Mouse (Mus musculus): ENCODE measurements at regions not wholly inside any gene's neighbourhood (a gene's known extent, or its start where the extent isn't known, plus 50 kb on each side); places are given as distances from the start of the nearest gene placed in this dataset.

GRCm38 (mm10) chr13:46222031-46222430 lies 51.5 kb upstream of the Stmnd1 start:
- no peak overlapping the region for H3K4me2 ChIP-seq
- no peak overlapping the region for H3K4me3 ChIP-seq
- no peak overlapping the region for H3K27ac ChIP-seq
- ATAC-seq (ENCODE audit: borderline replicate concordance, extremely low read depth, low FRiP score, low TSS enrichment): no peak
- no peaks in the 10 kb centered on the region for H3K9me3 ChIP-seq
- no peaks in the 10 kb centered on the region for H3K27me3 ChIP-seq
- 57% methylated on average over 7 of the region's 7 CpGs for WGBS
- H3K36me3 ChIP-seq: no peaks in the 10 kb centered on the region
- no peak overlapping the region for H3K9ac ChIP-seq
- peaks cover 3% of the 10 kb centered on the region; the same call in 1 of the 2 replicates for H3K4me1 ChIP-seq

DNA sequence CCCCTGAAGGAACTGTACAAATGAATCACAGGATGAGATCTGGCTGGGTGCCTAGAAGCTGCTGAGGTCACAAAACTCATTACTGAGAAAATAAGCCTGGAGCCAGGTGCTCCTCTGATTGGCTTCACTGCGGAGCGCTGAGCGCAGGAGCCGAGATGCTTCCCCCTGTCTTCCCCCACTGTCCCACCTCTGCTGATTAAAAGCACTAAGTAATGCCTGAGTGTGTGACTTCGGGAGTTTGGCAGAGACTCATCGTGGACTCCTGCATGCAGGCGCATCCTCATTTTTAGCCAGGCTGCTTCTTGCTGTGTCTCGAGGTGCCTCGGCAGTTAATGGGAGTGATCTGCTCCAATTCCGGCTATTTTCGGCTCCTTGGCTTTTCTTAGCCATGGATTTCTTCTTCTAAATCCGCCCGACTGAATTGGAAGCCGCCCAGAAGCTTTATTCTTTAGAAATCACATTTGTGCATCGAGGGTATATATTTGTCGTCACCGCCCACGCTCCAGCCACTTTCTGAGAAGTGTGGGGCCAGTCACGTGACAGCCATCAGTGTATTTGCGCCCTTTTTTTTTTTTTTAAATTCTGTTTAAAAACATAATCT lies 55.3 kb upstream of the Stmnd1 start:
- H3K9me3 ChIP-seq: no peaks in the 10 kb centered on the region
- no peak for ATAC-seq (ENCODE audit: borderline replicate concordance, extremely low read depth, low FRiP score, low TSS enrichment)
- H3K27ac ChIP-seq: no peak overlapping the region
- no peak overlapping the region for H3K9ac ChIP-seq
- 54% methylated on average over 20 of the region's 20 CpGs for WGBS
- H3K4me2 ChIP-seq: peak overlapping the region; percentile 41
- H3K36me3 ChIP-seq: no peaks in the 10 kb centered on the region
- peaks cover 3% of the 10 kb centered on the region; the same call in 1 of the 2 replicates for H3K4me1 ChIP-seq
- peak overlapping the region; percentile 1; the same call in 1 of the 2 replicates for H3K4me3 ChIP-seq
- no peaks in the 10 kb centered on the region for H3K27me3 ChIP-seq

- no peak for ATAC-seq (ENCODE audit: borderline replicate concordance, extremely low read depth, low FRiP score, low TSS enrichment)
- Histone ChIP-seq H3K27me3 (no peaks in the 10 kb centered on the region), H3K9me3 (no peaks in the 10 kb centered on the region), H3K36me3 (no peaks in the 10 kb centered on the region), H3K9ac (no peak overlapping the region), H3K4me3 (no peak overlapping the region), H3K4me2 (no peak overlapping the region), H3K4me1 (peaks cover 3% of the 10 kb centered on the region; the same call in 1 of the 2 replicates), H3K27ac (no peak overlapping the region)
- 75% methylated on average over 9 of the region's 9 CpGs for WGBS
Observed at GRCm38 (mm10) chr13:46216954-46217838, 56.3 kb upstream of the Stmnd1 start.

- no peaks in the 10 kb centered on the region for H3K27me3 ChIP-seq
Observed at GRCm38 (mm10) chr13:46203551-46203950, 70.0 kb upstream of the Stmnd1 start.

DNA sequence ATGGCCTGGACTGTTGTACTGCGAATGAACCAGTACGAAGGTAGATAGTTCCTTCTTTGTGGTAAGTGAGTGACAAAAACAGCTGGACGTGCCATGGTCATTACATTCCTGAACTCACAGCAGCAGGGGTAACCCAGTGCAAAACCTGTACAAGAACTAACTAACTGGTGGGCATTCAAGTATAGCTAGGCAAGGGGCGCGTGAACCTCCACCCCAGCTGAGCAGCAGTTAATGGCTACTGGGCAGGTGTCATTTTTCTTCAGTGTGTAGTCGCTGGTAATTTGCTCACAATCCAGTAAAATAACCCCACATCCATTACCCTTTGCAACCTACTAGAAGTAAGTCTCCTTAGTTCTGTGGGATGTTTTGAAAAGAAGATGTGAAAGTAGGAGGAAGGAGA lies 70.9 kb upstream of the Stmnd1 start:
- no peaks in the 10 kb centered on the region for H3K27me3 ChIP-seq
- H3K27ac ChIP-seq: no peak overlapping the region
- 81% methylated on average over 6 of the region's 6 CpGs for WGBS
- no peaks in the 10 kb centered on the region for H3K4me1 ChIP-seq
- no peak overlapping the region for H3K4me3 ChIP-seq
- no peaks in the 10 kb centered on the region for H3K36me3 ChIP-seq
- no peak for ATAC-seq (ENCODE audit: borderline replicate concordance, extremely low read depth, low FRiP score, low TSS enrichment)
- H3K9me3 ChIP-seq: no peaks in the 10 kb centered on the region
- no peak overlapping the region for H3K4me2 ChIP-seq
- no peak overlapping the region for H3K9ac ChIP-seq

More at GRCm38 (mm10) chr13:46203551-46203950, 70.0 kb upstream of the Stmnd1 start:
- Histone ChIP-seq H3K4me2 (no peak overlapping the region), H3K4me1 (no peaks in the 10 kb centered on the region), H3K9ac (no peak overlapping the region), H3K27ac (no peak overlapping the region), H3K36me3 (no peaks in the 10 kb centered on the region), H3K9me3 (no peaks in the 10 kb centered on the region), H3K4me3 (no peak overlapping the region)
- no peak for ATAC-seq (ENCODE audit: borderline replicate concordance, extremely low read depth, low FRiP score, low TSS enrichment)
- 76% methylated on average over 3 of the region's 3 CpGs for WGBS

- Histone ChIP-seq H3K27ac (no peak overlapping the region), H3K4me2 (no peak overlapping the region), H3K27me3 (no peaks in the 10 kb centered on the region), H3K9me3 (peaks cover 4% of the 10 kb centered on the region; the same call in 1 of the 2 replicates), H3K4me3 (no peak overlapping the region), H3K9ac (no peak overlapping the region), H3K36me3 (no peaks in the 10 kb centered on the region), H3K4me1 (no peaks in the 10 kb centered on the region)
- 79% methylated on average over 14 of the region's 14 CpGs for WGBS
- ATAC-seq (ENCODE audit: borderline replicate concordance, extremely low read depth, low FRiP score, low TSS enrichment): no peak
Observed at GRCm38 (mm10) chr13:46201029-46201599, 72.4 kb upstream of the Stmnd1 start.

- no peaks in the 10 kb centered on the region for H3K4me1 ChIP-seq
- 85% methylated on average over 1 of the region's 1 CpGs for WGBS
- no peaks in the 10 kb centered on the region for H3K27me3 ChIP-seq
- no peak overlapping the region for H3K27ac ChIP-seq
- no peak overlapping the region for H3K4me3 ChIP-seq
- peaks cover 4% of the 10 kb centered on the region; the same call in 1 of the 2 replicates for H3K9me3 ChIP-seq
- no peak for ATAC-seq (ENCODE audit: borderline replicate concordance, extremely low read depth, low FRiP score, low TSS enrichment)
- H3K4me2 ChIP-seq: no peak overlapping the region
- no peak overlapping the region for H3K9ac ChIP-seq
- H3K36me3 ChIP-seq: no peaks in the 10 kb centered on the region
Observed at GRCm38 (mm10) chr13:46193131-46193530, 80.4 kb upstream of the Stmnd1 start.

GRCm38 (mm10) chr13:46189726-46190125 lies 83.8 kb upstream of the Stmnd1 start:
- Histone ChIP-seq H3K36me3 (no peaks in the 10 kb centered on the region), H3K27me3 (no peaks in the 10 kb centered on the region), H3K9me3 (no peaks in the 10 kb centered on the region), H3K9ac (no peak overlapping the region), H3K4me2 (no peak overlapping the region), H3K27ac (no peak overlapping the region), H3K4me1 (no peaks in the 10 kb centered on the region), H3K4me3 (no peak overlapping the region)
- 80% methylated on average over 2 of the region's 2 CpGs for WGBS
- ATAC-seq (ENCODE audit: borderline replicate concordance, extremely low read depth, low FRiP score, low TSS enrichment): no peak

- H3K27me3 ChIP-seq: no peaks in the 10 kb centered on the region
- H3K36me3 ChIP-seq: no peaks in the 10 kb centered on the region
- peaks cover 5% of the 10 kb centered on the region; the same call in 1 of the 2 replicates for H3K4me1 ChIP-seq
- no peak for ATAC-seq (ENCODE audit: borderline replicate concordance, extremely low read depth, low FRiP score, low TSS enrichment)
- H3K9ac ChIP-seq: no peak overlapping the region
- H3K4me2 ChIP-seq: no peak overlapping the region
- 69% methylated on average over 8 of the region's 8 CpGs for WGBS
- H3K9me3 ChIP-seq: no peaks in the 10 kb centered on the region
- no peak overlapping the region for H3K27ac ChIP-seq
- H3K4me3 ChIP-seq: no peak overlapping the region
Observed at GRCm38 (mm10) chr13:46182851-46183250, 90.7 kb upstream of the Stmnd1 start.

- peaks cover 5% of the 10 kb centered on the region; the same call in 1 of the 2 replicates for H3K4me1 ChIP-seq
- H3K4me3 ChIP-seq: no peak overlapping the region
- H3K27me3 ChIP-seq: no peaks in the 10 kb centered on the region
- H3K9me3 ChIP-seq: no peaks in the 10 kb centered on the region
- H3K27ac ChIP-seq: no peak overlapping the region
- no peaks in the 10 kb centered on the region for H3K36me3 ChIP-seq
- H3K4me2 ChIP-seq: peak overlapping the region; percentile 38
- ATAC-seq (ENCODE audit: borderline replicate concordance, extremely low read depth, low FRiP score, low TSS enrichment): no peak
- WGBS: 22% methylated on average over 12 of the region's 12 CpGs
- H3K9ac ChIP-seq: no peak overlapping the region
Observed at GRCm38 (mm10) chr13:46180606-46181133, 92.9 kb upstream of the Stmnd1 start.

DNA sequence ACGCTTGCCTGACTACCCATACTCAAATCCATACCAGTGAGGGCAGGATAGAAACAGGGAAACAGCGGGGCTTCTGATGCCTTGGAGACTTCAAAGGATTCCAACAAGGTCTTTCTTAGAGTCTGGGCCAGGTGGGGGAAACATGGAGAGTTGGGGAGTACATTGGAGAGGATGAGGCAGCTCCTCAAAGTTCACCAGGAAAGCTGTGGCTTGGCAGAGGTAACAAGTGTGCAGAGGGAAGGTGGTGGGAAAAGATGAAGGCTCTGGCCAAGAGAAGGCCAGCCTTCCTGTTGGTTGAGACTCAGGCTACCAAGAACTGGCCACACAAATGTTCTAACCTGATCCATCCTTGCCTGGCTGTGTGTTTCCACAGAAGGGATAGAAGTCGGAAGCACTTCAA lies 93.6 kb upstream of the Stmnd1 start:
- Histone ChIP-seq H3K27ac (no peak overlapping the region), H3K4me3 (no peak overlapping the region), H3K9me3 (no peaks in the 10 kb centered on the region), H3K9ac (no peak overlapping the region), H3K36me3 (no peaks in the 10 kb centered on the region), H3K4me1 (peaks cover 5% of the 10 kb centered on the region; the same call in 1 of the 2 replicates), H3K27me3 (no peaks in the 10 kb centered on the region), H3K4me2 (no peak overlapping the region)
- WGBS: 87% methylated on average over 3 of the region's 3 CpGs
- no peak for ATAC-seq (ENCODE audit: borderline replicate concordance, extremely low read depth, low FRiP score, low TSS enrichment)

- no peak for ATAC-seq (ENCODE audit: borderline replicate concordance, extremely low read depth, low FRiP score, low TSS enrichment)
- no peak overlapping the region for H3K4me2 ChIP-seq
- no peak overlapping the region for H3K4me3 ChIP-seq
- no peak overlapping the region for H3K9ac ChIP-seq
- H3K27ac ChIP-seq: no peak overlapping the region
- H3K27me3 ChIP-seq: no peaks in the 10 kb centered on the region
- H3K4me1 ChIP-seq: no peaks in the 10 kb centered on the region
- no peaks in the 10 kb centered on the region for H3K36me3 ChIP-seq
- WGBS: 50% methylated on average over 8 of the region's 8 CpGs
- H3K9me3 ChIP-seq: no peaks in the 10 kb centered on the region
Observed at GRCm38 (mm10) chr13:46173103-46173502, 100.4 kb upstream of the Stmnd1 start.

Data from lung, embryonic 15.5 days (tissue).